Mouse (Mus musculus): ENCODE measurements at regions not wholly inside any gene's neighbourhood (a gene's known extent, or its start where the extent isn't known, plus 50 kb on each side); places are given as distances from the start of the nearest gene placed in this dataset.

- no peak overlapping the region for H3K9ac ChIP-seq (replicated peaks)
- H3K4me3 ChIP-seq (ENCODE audit: insufficient read depth in 1 of 2, low read depth in 2 of 2, low read length in 2 of 2) = no peak overlapping the region
- DNase-seq (ENCODE audit: low read depth in 3 of 3, low spot score in 3 of 3) (no peak), ATAC-seq (ENCODE audit: insufficient read depth) (no peak)
- TF ChIP-seq EP300 (IDR thresholded peaks at IDR 0.05; ENCODE audit: low read depth) = no peak
- no peak for TF ChIP-seq CTCF (IDR thresholded peaks at IDR 0.05; ENCODE audit: low read depth)
- 69% methylated on average over 3 of the region's 3 CpGs for WGBS (ENCODE audit: insufficient replicate concordance)
- no peak overlapping the region for H3K27ac ChIP-seq
- no peaks in the 10 kb centered on the region for H3K4me1 ChIP-seq (replicated peaks; ENCODE audit: control insufficient read depth in 2 of 2, insufficient read depth in 2 of 2, low read length in 1 of 2)
- H3K9me3 ChIP-seq (ENCODE audit: control insufficient read depth, low read length) = no peaks in the 10 kb centered on the region
- no peaks in the 10 kb centered on the region for H3K36me3 ChIP-seq (replicated peaks; ENCODE audit: control insufficient read depth, insufficient read depth, low read depth)
- H3K4me2 ChIP-seq (ENCODE audit: low read depth) = no peak overlapping the region
- no peaks in the 10 kb centered on the region for H3K27me3 ChIP-seq (ENCODE audit: control insufficient read depth, insufficient read depth, low read length)
Measured at GRCm38 (mm10) chr10:16960971-16961370, 762.0 kb upstream of the Cited2 start.

GRCm38 (mm10) chr10:16962463-16962862 is 760.6 kb upstream of the Cited2 start:
- Histone ChIP-seq H3K4me1 (replicated peaks; ENCODE audit: control insufficient read depth in 2 of 2, insufficient read depth in 2 of 2, low read length in 1 of 2) (no peaks in the 10 kb centered on the region), H3K9me3 (ENCODE audit: control insufficient read depth, low read length) (no peaks in the 10 kb centered on the region), H3K27ac (no peak overlapping the region), H3K27me3 (ENCODE audit: control insufficient read depth, insufficient read depth, low read length) (no peaks in the 10 kb centered on the region), H3K4me3 (ENCODE audit: insufficient read depth in 1 of 2, low read depth in 2 of 2, low read length in 2 of 2) (no peak overlapping the region), H3K9ac (replicated peaks) (no peak overlapping the region), H3K4me2 (ENCODE audit: low read depth) (no peak overlapping the region), H3K36me3 (replicated peaks; ENCODE audit: control insufficient read depth, insufficient read depth, low read depth) (no peaks in the 10 kb centered on the region)
- TF ChIP-seq EP300 (IDR thresholded peaks at IDR 0.05; ENCODE audit: low read depth) (no peak), CTCF (IDR thresholded peaks at IDR 0.05; ENCODE audit: low read depth) (no peak)
- DNase-seq (ENCODE audit: low read depth in 3 of 3, low spot score in 3 of 3) = no peak
- no peak for ATAC-seq (ENCODE audit: insufficient read depth)
- WGBS (ENCODE audit: insufficient replicate concordance) = 44% methylated on average over 2 of the region's 2 CpGs

- no peak overlapping the region for H3K9ac ChIP-seq (replicated peaks)
- H3K27ac ChIP-seq = no peak overlapping the region
- H3K36me3 ChIP-seq (replicated peaks; ENCODE audit: control insufficient read depth, insufficient read depth, low read depth) = no peaks in the 10 kb centered on the region
- ATAC-seq (ENCODE audit: insufficient read depth) (no peak), DNase-seq (ENCODE audit: low read depth in 3 of 3, low spot score in 3 of 3) (no peak)
- TF ChIP-seq CTCF (IDR thresholded peaks at IDR 0.05; ENCODE audit: low read depth) = no peak
- no peak for TF ChIP-seq EP300 (IDR thresholded peaks at IDR 0.05; ENCODE audit: low read depth)
- no peaks in the 10 kb centered on the region for H3K9me3 ChIP-seq (ENCODE audit: control insufficient read depth, low read length)
- no peaks in the 10 kb centered on the region for H3K4me1 ChIP-seq (replicated peaks; ENCODE audit: control insufficient read depth in 2 of 2, insufficient read depth in 2 of 2, low read length in 1 of 2)
- no peak overlapping the region for H3K4me3 ChIP-seq (ENCODE audit: insufficient read depth in 1 of 2, low read depth in 2 of 2, low read length in 2 of 2)
- no peak overlapping the region for H3K4me2 ChIP-seq (ENCODE audit: low read depth)
- H3K27me3 ChIP-seq (ENCODE audit: control insufficient read depth, insufficient read depth, low read length) = no peaks in the 10 kb centered on the region
- WGBS (ENCODE audit: insufficient replicate concordance) = 63% methylated on average over 5 of the region's 5 CpGs
Measured at GRCm38 (mm10) chr10:16978770-16979169, 744.2 kb upstream of the Cited2 start.

DNA sequence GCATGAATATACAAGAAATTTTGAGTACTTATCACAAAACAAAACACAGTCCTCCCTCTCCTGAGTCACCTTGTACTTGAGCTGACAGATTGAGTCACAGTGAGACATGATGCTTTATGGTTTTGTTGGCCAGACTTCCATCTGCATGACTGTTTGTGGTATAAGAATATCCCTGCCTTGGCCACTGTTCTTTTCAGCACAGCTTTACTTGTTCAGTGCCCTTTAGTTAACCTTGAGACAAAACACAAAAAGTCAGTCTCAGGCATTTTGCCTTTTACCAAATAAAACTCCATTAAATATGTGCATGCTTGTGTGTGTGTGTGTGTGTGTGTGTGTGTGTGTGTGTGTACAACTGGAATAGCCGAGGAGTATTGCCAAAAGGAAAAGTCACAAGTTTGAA is 732.8 kb upstream of the Cited2 start:
- no peaks in the 10 kb centered on the region for H3K9me3 ChIP-seq (ENCODE audit: control insufficient read depth, low read length)
- H3K36me3 ChIP-seq (replicated peaks; ENCODE audit: control insufficient read depth, insufficient read depth, low read depth) = no peaks in the 10 kb centered on the region
- H3K9ac ChIP-seq (replicated peaks) = no peak overlapping the region
- 45% methylated on average over 1 of the region's 1 CpGs for WGBS (ENCODE audit: insufficient replicate concordance)
- TF ChIP-seq EP300 (IDR thresholded peaks at IDR 0.05; ENCODE audit: low read depth) (no peak), CTCF (IDR thresholded peaks at IDR 0.05; ENCODE audit: low read depth) (no peak)
- no peak overlapping the region for H3K4me2 ChIP-seq (ENCODE audit: low read depth)
- no peaks in the 10 kb centered on the region for H3K4me1 ChIP-seq (replicated peaks; ENCODE audit: control insufficient read depth in 2 of 2, insufficient read depth in 2 of 2, low read length in 1 of 2)
- no peak overlapping the region for H3K4me3 ChIP-seq (ENCODE audit: insufficient read depth in 1 of 2, low read depth in 2 of 2, low read length in 2 of 2)
- H3K27me3 ChIP-seq (ENCODE audit: control insufficient read depth, insufficient read depth, low read length) = no peaks in the 10 kb centered on the region
- DNase-seq (ENCODE audit: low read depth in 3 of 3, low spot score in 3 of 3) (no peak), ATAC-seq (ENCODE audit: insufficient read depth) (no peak)
- H3K27ac ChIP-seq = no peak overlapping the region

- H3K4me2 ChIP-seq (ENCODE audit: low read depth) = no peak overlapping the region
- H3K36me3 ChIP-seq (replicated peaks; ENCODE audit: control insufficient read depth, insufficient read depth, low read depth) = no peaks in the 10 kb centered on the region
- H3K4me3 ChIP-seq (ENCODE audit: insufficient read depth in 1 of 2, low read depth in 2 of 2, low read length in 2 of 2) = no peak overlapping the region
- WGBS (ENCODE audit: insufficient replicate concordance) = 37% methylated on average over 2 of the region's 2 CpGs
- H3K27ac ChIP-seq = no peak overlapping the region
- DNase-seq (ENCODE audit: low read depth in 3 of 3, low spot score in 3 of 3) (no peak), ATAC-seq (ENCODE audit: insufficient read depth) (no peak)
- TF ChIP-seq EP300 (IDR thresholded peaks at IDR 0.05; ENCODE audit: low read depth) (no peak), CTCF (IDR thresholded peaks at IDR 0.05; ENCODE audit: low read depth) (no peak)
- H3K9me3 ChIP-seq (ENCODE audit: control insufficient read depth, low read length) = no peaks in the 10 kb centered on the region
- no peaks in the 10 kb centered on the region for H3K27me3 ChIP-seq (ENCODE audit: control insufficient read depth, insufficient read depth, low read length)
- H3K9ac ChIP-seq (replicated peaks) = no peak overlapping the region
- no peaks in the 10 kb centered on the region for H3K4me1 ChIP-seq (replicated peaks; ENCODE audit: control insufficient read depth in 2 of 2, insufficient read depth in 2 of 2, low read length in 1 of 2)
Measured at GRCm38 (mm10) chr10:16993789-16994188, 729.2 kb upstream of the Cited2 start.

Data from liver, embryonic 14.5 days (tissue).